Mouse (Mus musculus): ENCODE results near the gene Pank4. TPM values are rescaled to one million over a fixed set of nuclear protein-coding genes. Genes with fewer than 3 reads are reported as not detected.

Gene Pank4
- polyA plus RNA-seq, 1 experiment = 40.0 TPM

DNA sequence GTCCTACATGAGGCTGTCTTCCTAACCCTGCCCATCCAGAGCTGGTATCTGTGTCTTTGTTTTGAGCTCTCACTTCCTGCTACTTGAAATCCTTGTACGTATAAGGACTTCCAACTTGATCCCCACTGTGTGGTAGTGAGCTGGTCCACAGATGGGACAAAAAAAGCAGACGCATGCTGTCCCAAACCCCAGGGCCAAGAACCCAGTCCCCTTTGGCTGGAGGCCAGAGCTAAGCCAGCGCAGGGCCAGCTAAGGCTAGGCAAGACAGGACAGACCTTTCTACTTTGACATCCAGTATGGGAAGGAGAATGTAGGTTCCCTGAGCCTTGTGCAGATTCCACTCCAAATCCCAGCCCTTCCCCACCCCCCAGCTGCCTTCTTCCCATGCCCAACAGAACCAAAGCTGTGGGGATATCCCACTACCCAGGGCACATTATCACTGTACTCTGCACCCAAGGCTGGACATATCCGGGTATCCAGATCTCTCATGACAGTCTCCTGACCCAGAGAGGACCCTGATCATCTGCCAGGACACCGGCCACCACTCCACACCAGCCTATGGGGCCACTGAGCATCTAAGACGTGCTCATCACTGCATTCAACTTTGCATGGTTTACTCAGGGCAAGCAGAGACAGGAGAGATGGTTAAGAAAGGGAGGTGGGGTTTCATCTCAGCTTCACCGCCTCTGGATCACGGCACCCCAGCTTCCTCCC, 47.5 kb downstream of the Pank4 start:
- no peak for TF ChIP-seq GATA1 (IDR thresholded peaks at IDR 0.05; ENCODE audit: low read length)

DNA sequence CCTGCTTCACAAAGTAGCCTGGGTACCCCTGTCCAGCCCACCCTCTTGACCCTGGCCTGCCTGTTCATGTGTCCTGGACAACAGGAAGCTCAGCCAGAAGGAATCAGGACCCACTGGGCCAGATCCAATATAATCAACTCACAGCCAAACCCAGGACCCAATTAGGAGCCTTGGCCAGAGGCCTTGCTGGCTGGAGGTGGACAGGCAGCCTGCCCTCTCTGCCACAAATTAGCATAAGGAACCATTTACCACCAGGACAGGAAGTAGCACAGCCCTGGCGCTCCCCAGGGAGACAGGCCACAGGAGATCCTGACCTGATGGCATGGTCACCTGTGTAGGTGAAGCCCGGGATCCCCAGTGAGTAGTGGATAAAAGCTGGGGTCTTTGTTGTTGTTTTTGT, 48.2 kb downstream of the Pank4 start:
- TF ChIP-seq GATA1 (IDR thresholded peaks at IDR 0.05; ENCODE audit: low read length) = no peak

DNA sequence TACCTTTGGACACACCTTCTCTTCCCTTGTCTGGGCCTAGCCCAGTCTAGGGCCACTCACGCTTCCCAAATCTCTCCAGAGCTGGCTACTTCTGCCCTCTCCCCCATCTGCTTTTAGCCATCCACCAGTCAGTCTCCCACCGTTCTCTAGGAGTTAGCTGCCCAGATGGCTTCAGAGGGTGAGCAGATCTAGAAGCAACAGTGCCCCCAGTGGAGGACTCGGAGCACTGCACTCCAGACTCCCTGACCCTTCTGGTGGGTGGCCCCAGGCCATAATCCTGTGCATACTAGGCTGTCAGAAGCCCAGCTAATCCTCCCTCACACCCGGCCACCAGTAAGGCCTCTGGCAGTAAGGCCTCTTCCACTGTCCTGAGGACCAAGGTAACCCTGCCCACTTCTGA, 48.9 kb downstream of the Pank4 start:
- no peak for TF ChIP-seq GATA1 (IDR thresholded peaks at IDR 0.05; ENCODE audit: low read length)

DNA sequence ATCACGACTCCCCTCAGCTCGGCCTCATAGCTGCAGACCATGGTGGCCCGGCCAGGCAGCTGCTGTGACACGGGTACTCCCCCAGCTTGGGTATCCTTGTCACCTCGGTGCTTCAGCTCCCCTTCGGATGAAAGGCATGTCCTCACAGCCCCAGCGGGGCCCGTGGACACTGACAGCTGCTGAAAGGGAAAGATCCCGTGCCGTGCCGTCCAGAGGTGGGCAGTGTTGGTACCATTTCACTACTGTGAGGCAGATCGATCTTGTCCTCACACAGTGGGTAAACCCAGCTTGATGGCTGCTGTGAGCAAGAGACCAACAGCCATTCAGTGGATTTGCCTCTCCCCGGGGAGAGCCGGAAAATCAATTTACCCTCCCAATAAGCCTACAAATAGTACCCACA, 50.3 kb downstream of the Pank4 start:
- no peak for TF ChIP-seq GATA1 (IDR thresholded peaks at IDR 0.05; ENCODE audit: low read length)

DNA sequence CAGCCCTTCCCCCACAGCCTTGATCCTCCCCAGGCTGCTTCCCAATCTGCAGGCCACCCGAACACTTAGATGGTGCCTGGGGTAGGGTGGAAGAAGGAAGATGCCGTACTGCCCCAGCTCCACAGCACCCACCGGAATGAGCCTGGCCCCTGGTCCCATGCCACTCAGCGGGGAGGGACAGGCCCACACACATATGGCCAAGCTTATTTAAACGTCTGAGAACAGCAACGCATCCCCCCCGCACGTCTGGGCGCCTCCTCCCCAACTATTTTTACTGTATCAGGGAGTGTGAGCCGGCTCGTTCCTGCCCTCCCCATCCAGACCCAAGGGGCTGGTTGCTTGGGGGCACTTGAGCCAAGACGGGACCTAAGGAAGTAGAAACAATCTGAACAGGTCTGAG, 50.9 kb downstream of the Pank4 start:
- no peak for TF ChIP-seq GATA1 (IDR thresholded peaks at IDR 0.05; ENCODE audit: low read length)

DNA sequence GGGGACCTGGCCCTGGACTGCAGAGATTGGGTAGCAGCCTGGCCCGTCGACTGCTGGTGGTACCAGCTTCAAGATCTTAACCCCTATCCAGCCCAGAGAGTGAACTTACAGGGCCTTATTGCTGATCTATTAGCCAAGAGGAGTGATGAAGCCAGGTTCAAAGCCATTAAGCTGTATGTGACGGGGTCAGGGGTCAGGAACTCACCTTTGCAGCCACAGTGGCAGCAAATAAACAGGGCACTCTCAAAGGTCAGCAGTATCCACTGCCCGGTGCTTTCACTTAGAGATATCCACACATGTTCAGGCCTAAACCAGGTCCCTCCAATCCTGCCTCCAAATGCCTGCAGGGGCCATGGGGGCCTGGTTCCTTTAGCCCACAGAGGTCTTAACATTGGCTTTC, 51.6 kb downstream of the Pank4 start:
- no peak for TF ChIP-seq GATA1 (IDR thresholded peaks at IDR 0.05; ENCODE audit: low read length)

DNA sequence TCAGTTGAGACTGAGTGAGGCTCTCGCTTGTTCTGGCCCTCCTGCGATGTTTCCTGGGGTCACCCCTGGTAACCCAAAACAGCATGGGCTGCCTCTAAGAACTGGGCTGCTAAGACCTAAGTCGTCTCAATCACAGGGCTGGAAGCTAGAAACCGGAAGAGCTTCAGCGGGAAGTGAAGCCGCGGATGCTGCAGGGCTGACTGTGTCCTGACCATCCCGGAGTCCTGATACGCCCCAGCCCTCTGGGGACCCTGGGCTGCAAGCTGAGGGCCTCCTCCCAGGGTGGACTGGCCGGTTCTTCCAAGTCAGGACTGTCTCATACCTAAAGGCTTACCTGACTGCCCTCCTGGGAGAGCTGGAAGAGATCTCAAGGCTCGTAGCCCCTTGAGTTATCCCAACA, 52.9 kb downstream of the Pank4 start:
- TF ChIP-seq GATA1 (IDR thresholded peaks at IDR 0.05; ENCODE audit: low read length) = no peak

DNA sequence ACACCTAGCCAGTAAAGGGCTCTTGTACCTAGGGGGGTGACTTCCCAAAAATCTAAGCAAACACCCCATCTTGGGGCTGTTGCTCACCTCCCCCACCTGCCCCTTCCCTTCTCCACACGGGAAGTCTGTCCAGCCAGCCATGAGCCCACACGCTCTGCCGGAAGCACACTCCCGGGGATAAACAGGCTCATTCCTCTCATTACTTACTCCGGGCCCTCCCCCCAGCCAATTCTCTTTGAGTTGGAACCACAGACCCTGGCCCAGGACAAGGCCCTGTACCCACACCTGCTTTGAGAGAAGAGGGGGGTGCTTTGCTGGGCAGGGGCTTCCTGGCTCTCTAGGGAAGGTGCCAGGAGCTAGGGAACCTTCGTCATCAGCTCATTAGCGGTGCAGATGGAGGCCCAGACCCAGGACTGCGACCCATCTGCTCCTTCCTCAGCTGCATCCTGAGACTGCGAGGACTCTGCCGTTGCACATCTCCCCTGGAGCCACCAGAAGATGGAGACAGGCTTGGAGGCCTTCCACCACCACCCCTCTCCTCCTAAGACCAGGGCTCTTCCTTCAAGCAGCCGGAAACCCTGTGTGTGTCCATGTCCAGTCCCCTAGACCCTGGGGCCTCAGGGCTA, 53.4 kb downstream of the Pank4 start:
- TF ChIP-seq GATA1 (IDR thresholded peaks at IDR 0.05; ENCODE audit: low read length) = no peak

DNA sequence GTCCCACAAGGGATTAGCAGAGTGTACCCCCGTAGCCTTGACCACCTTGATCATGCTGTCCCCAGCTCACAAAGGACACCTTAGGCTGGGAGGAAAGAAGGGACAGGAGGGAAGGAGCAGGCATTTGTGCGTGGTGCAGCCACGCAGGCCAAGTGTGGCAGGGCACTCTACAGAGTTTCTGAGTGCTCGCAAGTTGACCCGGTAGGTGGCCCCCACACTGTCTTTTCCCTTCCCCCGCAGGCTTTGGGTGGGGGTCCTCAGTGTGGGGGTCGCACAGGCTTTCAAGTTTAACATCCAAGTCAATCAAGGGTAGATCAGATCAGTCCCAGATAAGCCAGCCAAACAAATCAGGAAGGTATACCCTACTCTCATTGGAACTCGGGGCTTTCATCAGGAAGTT, 54.1 kb downstream of the Pank4 start:
- TF ChIP-seq GATA1 (IDR thresholded peaks at IDR 0.05; ENCODE audit: low read length) = no peak

DNA sequence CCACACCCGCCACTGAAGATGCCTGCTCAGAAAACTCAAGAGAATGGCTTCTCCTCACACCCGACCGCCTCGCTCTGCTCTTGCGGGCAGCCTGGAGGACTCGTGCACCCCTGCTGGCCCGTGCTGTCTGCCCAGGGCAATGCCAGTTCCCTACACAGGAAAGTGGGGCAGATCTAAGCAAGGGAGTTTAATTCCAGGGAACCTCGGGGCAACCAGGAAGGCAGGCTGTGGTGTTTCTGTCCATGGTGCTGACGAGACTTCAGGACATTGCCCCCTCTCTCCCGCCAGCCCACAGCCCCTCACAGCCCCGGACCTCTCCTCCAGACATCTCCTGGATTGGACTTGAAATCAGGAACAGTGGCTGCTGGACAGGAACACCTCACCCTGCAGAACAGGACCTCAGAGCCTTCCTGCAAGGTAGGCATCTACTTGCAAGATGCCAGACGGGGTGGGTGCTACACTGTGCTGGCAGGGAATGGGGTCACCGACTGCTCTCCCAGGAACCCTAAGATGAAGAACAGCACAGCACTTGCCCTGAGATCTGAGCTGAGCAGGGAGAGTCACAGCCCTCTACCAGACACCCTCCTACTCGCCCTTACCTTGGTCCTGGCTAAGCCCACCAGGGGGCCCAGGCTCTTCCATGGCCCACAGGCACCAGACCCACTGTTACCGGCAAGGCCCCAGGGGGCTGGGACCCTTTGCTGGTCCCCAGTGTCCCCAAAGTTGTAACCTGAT, 54.8 kb downstream of the Pank4 start:
- no peak for TF ChIP-seq GATA1 (IDR thresholded peaks at IDR 0.05; ENCODE audit: low read length)

DNA sequence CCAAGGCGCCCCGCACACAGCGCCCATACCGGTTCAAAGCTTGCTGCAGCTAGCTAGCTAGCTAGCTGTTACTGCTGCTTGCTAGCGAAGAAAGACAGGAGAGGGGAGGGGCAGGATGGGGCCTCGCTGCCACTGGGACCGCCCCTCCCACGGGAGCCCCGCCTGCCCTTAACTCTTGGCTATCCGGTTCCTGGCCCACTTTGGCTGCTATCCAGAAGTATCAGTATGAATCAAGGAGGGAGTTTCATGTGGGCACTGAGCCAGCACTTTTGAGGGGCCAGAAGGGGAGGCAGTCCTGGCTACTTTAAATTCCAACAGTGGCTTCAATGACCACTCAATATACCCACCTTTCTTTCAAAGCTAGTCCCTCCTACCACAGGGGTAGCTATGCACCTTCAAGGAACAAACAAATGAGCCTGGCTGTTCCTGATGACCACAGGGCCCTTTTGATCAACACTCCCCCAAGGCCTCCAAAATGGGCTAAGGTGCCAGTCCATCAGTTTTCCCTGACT, 55.5 kb downstream of the Pank4 start:
- TF ChIP-seq GATA1 (IDR thresholded peaks at IDR 0.05; ENCODE audit: low read length) = no peak

DNA sequence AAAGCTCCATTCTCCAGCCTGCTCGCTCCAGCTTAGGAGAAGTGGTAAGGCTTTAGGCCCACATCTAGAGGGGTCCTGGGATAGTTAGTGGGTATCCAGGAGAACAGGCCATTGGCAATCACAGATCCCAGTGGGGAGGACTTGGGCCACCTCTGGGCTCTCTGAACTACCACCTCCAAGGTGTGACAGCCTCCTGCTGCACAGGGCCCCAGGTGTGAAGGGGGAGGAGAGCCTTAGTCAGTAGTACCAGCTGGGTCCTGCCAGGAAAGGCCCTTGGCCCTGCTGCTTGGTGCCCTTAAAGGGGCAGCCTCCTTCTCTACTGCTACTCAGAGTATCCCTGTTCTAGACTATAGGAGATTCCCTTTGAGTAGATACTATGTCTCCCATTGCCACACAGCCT, 56.2 kb downstream of the Pank4 start:
- TF ChIP-seq GATA1 (IDR thresholded peaks at IDR 0.05; ENCODE audit: low read length) = no peak

DNA sequence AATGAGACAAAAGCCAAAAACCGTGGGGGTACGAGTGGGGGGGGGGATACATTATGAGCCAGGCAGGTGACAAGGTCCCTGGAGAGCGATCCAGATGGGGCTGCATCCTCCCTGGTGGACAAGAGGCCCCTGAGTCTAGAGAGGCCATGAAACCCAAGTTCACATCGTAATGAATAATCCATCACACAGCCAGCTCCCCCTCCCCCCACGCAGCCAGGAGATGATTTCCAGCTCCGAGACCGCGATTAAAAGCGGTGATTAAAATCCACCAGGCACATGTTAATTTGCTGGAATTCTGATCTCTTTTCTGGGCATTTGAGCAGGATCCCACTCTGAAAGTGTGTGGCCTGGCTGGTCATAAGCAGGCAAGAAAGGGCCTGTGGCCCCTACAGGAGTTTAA, 56.9 kb downstream of the Pank4 start:
- TF ChIP-seq GATA1 (IDR thresholded peaks at IDR 0.05; ENCODE audit: low read length) = no peak

DNA sequence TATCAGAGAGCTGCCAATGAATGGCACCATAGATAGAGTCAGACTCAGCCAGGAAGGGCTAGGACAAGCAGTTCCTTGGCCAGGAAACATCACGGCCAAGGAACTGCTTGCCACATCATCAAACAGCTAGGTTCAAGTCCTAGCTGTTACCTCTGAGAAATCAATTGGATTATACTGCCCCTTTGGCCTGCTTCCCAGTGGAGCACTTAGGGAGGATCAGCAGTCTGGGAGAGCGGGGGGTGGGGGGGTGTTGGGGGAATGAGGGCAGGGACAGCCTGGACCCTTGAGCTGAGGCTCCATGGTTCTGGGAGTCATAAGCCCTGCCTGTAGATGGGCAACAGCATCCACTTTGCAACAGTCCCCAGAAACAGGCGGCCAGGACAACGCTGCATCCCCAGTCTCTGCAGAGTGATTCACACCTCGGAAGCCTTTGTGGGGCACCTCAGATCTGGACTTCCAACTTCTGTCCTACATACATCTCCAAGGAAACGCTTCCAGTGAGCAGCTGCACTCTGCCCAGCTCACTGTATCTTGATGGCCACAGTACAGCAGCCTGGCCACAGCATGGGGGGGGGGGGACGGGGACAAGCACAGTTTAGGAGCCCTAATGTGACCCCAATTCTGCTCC, 58.4 kb downstream of the Pank4 start:
- TF ChIP-seq GATA1 (IDR thresholded peaks at IDR 0.05; ENCODE audit: low read length) = no peak

DNA sequence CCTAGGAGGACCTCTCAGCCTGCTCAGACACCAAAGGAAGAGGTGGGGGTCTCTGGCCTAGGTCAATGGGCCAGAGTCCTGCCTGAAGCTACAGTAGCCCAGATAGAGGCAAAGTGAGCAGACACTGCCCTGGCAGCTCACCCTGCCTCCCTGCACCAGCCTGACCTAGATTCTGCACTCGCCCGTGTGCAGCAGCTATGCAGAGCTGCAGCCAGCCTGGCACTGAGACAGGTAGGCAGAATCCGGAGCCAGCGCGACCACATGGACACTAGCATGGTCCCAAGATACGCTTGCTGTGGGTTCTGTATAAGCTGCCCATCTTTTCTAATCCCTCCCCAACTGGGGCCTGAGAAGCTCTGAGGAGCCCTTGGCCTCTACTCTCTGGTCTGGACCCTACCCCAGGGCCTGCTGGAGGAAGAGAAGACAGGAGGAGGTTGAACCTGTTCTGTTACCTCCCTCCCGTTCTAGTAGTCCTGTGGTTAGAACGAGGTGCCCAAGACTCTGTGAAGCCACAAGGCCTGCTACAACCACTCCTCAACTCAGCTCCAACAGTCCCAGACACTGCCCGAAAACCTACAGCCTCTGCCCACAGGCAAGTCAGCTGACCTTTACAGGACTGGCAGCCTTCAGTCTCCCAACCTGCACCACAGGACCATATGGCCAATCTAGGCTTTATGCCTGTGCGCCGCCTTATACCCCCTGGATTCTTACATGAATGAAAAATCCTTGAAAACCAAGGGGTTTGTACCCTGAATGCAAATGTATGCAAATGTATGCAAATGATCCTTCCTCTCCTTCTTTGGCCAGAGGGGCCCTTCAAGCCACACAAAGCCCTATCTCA, 60.5 kb downstream of the Pank4 start:
- TF ChIP-seq GATA1 (IDR thresholded peaks at IDR 0.05; ENCODE audit: low read length) = no peak

Other genes with a start within 250 kb of the Pank4 start
- 0.01 TPM in 1 of 2 replicates, not detected in the other for gene Ttc34, start 126.7 kb upstream of the Pank4 start, polyA plus RNA-seq (2012)
- 0.05 and 0.10 TPM in 2 replicates for gene Mmel1, start 94.5 kb upstream of the Pank4 start, polyA plus RNA-seq (2012)
- not detected in 2 replicates for gene Fam213b, start 65.0 kb upstream of the Pank4 start, polyA plus RNA-seq (2012)
- gene Tnfrsf14, start 35.6 kb upstream of the Pank4 start, polyA plus RNA-seq (2012) = 2.9 and 11.6 TPM in 2 replicates
- gene Hes5, start 3.2 kb upstream of the Pank4 start, polyA plus RNA-seq (2012) = not detected in 2 replicates
- gene Plch2, start 92.7 kb downstream of the Pank4 start, polyA plus RNA-seq (2012) = 0.56 TPM in 2 replicates
- 20.2 and 30.0 TPM in 2 replicates for gene Pex10, start 102.9 kb downstream of the Pank4 start, polyA plus RNA-seq (2012)
- gene Rer1, start 122.3 kb downstream of the Pank4 start, polyA plus RNA-seq (2012) = 63.6 and 101 TPM in 2 replicates
- 2.6 and 3.1 TPM in 2 replicates for gene Morn1, start 122.5 kb downstream of the Pank4 start, polyA plus RNA-seq (2012)

All from G1E-ER4 (cell line).